Mouse (Mus musculus) adrenal gland, adult 2 months (tissue): ENCODE measurements around the gene T2. TPM values are rescaled to one million over a fixed set of nuclear protein-coding genes. Genes with fewer than 3 reads are reported as not detected.
"Not testable (repeated sequence)": the region's sequence is repeated elsewhere in the genome, so short reads cannot be mapped to it uniquely, and the experiment has no call there.

Experiments
- DNase-seq: peaks from one replicate; pipeline ENCODE4 v3.0.0; 2021
- long read RNA-seq: library from polyadenylated mRNA; stranded (forward); transcript quantifications from one replicate; pipeline ENCODE4 v2.0.0, GENCODE M21; 2021
- polyA plus RNA-seq: library from polyadenylated mRNA; depleted of rRNA; stranded (reverse); fragments of >200 nt; gene quantifications from 2 replicates; pipeline ENCODE4 v1.2.3, GENCODE M21; 2012; rRNA removed
- total RNA-seq, 2 experiments: library from RNA; stranded (reverse); gene quantifications; 2 replicates each; pipeline ENCODE4 v1.2.3; 2021

Gene T2
- total RNA-seq (not detected), polyA plus RNA-seq (not detected in 2 replicates)
- long read RNA-seq, result 0 reads

- DNase-seq, result no peak
Observed at GRCm38 (mm10) chr17:8355692-8356091, at the start of gene T2. Gene T2 (plus strand): TSS chr17:8355992.

- DNase-seq, result peak; percentile 98
Observed at GRCm38 (mm10) chr17:8310838-8311614, 44.8 kb upstream of the T2 start, which contains the start of gene Sft2d1. Gene Sft2d1 (plus strand): TSS chr17:8311102.

- DNase-seq, result no peak
Observed at GRCm38 (mm10) chr17:8311751-8312150, 44.0 kb upstream of the T2 start.

- DNase-seq, result no peak
Observed at GRCm38 (mm10) chr17:8313976-8314375, 41.8 kb upstream of the T2 start.

GRCm38 (mm10) chr17:8316251-8316650 lies 39.5 kb upstream of the T2 start:
- no peak for DNase-seq

GRCm38 (mm10) chr17:8326877-8327276 lies 28.9 kb upstream of the T2 start:
- DNase-seq, result not testable (repeated sequence)

GRCm38 (mm10) chr17:8328511-8329174 lies 27.1 kb upstream of the T2 start:
- no peak for DNase-seq

- no peak for DNase-seq
Observed at GRCm38 (mm10) chr17:8330602-8331001, 25.2 kb upstream of the T2 start.

GRCm38 (mm10) chr17:8337159-8337558 lies 18.6 kb upstream of the T2 start, which contains the start of gene Prr18:
Gene Prr18 (plus strand): TSS chr17:8337459.
- DNase-seq, result not testable (repeated sequence)

- no peak for DNase-seq
Observed at GRCm38 (mm10) chr17:8339666-8340374, 16.0 kb upstream of the T2 start.

GRCm38 (mm10) chr17:8340407-8341359 lies 15.1 kb upstream of the T2 start:
- peak; percentile 44 for DNase-seq

- DNase-seq, result no peak
Observed at GRCm38 (mm10) chr17:8341360-8341963, 14.3 kb upstream of the T2 start.

GRCm38 (mm10) chr17:8342706-8343105 lies 13.1 kb upstream of the T2 start:
- DNase-seq, result no peak

- DNase-seq, result peak; percentile 23
Observed at GRCm38 (mm10) chr17:8343416-8343815, 12.4 kb upstream of the T2 start.

GRCm38 (mm10) chr17:8347765-8348285 lies 8.0 kb upstream of the T2 start:
- no peak for DNase-seq

GRCm38 (mm10) chr17:8348941-8349340 lies 6.9 kb upstream of the T2 start:
- DNase-seq, result no peak

GRCm38 (mm10) chr17:8351088-8351487 lies 4.7 kb upstream of the T2 start:
- DNase-seq, result no peak

- no peak for DNase-seq
Observed at GRCm38 (mm10) chr17:8357498-8357897, 1.7 kb downstream of the T2 start.

- DNase-seq, result no peak
Observed at GRCm38 (mm10) chr17:8360876-8361275, 5.1 kb downstream of the T2 start.

- DNase-seq, result no peak
Observed at GRCm38 (mm10) chr17:8361281-8362103, 5.7 kb downstream of the T2 start.
